Mouse (Mus musculus): Measurements from ENCODE around the gene Prlh. TPM values are rescaled to one million over a fixed set of nuclear protein-coding genes. Genes with fewer than 3 reads are reported as not detected.

The Prlh gene
- polyA plus RNA-seq, 1 experiment from 2014 or later, result not detected

- Histone ChIP-seq H3K4me1 (ENCODE audit: insufficient read depth) (no peaks in the 10 kb centered on the region; the same call in 1 of the 2 replicates), H3K4me2 (peak overlapping the region; percentile 76), H3K9me3 (ENCODE audit: low read depth, low read length) (no peaks in the 10 kb centered on the region), H3K9ac (no peak overlapping the region), H3K36me3 (ENCODE audit: insufficient read depth) (no peaks in the 10 kb centered on the region), H3K4me3 (ENCODE audit: low read depth, low read length) (peak overlapping the region; percentile 31), H3K27ac (ENCODE audit: low read depth) (no peak overlapping the region), H3K27me3 (ENCODE audit: insufficient read depth, low read length) (no peaks in the 10 kb centered on the region)
- WGBS, result 5% methylated on average over 6 of the region's 6 CpGs
- peak; percentile 95 for TF ChIP-seq CTCF (IDR thresholded peaks at IDR 0.05; ENCODE audit: low read depth)
- peak; percentile 95 for DNase-seq
- ATAC-seq (ENCODE audit: insufficient read depth), result peak; percentile 65; the same call in 1 of the 2 replicates
Measured at GRCm38 (mm10) chr1:90928575-90928934, 24.4 kb upstream of the Prlh start.

- Histone ChIP-seq H3K9me3 (ENCODE audit: low read depth, low read length) (no peaks in the 10 kb centered on the region), H3K4me2 (no peak overlapping the region), H3K27ac (ENCODE audit: low read depth) (no peak overlapping the region), H3K4me3 (ENCODE audit: low read depth, low read length) (no peak overlapping the region), H3K36me3 (ENCODE audit: insufficient read depth) (no peaks in the 10 kb centered on the region), H3K9ac (no peak overlapping the region), H3K27me3 (ENCODE audit: insufficient read depth, low read length) (0 out of 2 replicates have a peak, but pooled peaks cover 3% of the 10 kb centered on the region), H3K4me1 (ENCODE audit: insufficient read depth) (no peaks in the 10 kb centered on the region; the same call in 1 of the 2 replicates)
- 50% methylated on average over 5 of the region's 5 CpGs for WGBS
- ATAC-seq (ENCODE audit: insufficient read depth) (no peak), DNase-seq (no peak)
- no peak for TF ChIP-seq CTCF (IDR thresholded peaks at IDR 0.05; ENCODE audit: low read depth)
Measured at GRCm38 (mm10) chr1:90933001-90933400, 19.9 kb upstream of the Prlh start.

GRCm38 (mm10) chr1:90936990-90937389, 15.9 kb upstream of the Prlh start:
- WGBS, result 64% methylated on average over 9 of the region's 9 CpGs
- Histone ChIP-seq H3K4me2 (no peak overlapping the region), H3K27ac (ENCODE audit: low read depth) (no peak overlapping the region), H3K9ac (no peak overlapping the region), H3K9me3 (ENCODE audit: low read depth, low read length) (no peaks in the 10 kb centered on the region), H3K4me3 (ENCODE audit: low read depth, low read length) (no peak overlapping the region), H3K36me3 (ENCODE audit: insufficient read depth) (no peaks in the 10 kb centered on the region), H3K4me1 (ENCODE audit: insufficient read depth) (no peaks in the 10 kb centered on the region), H3K27me3 (ENCODE audit: insufficient read depth, low read length) (0 out of 2 replicates have a peak, but pooled peaks cover 3% of the 10 kb centered on the region)
- ATAC-seq (ENCODE audit: insufficient read depth) (no peak), DNase-seq (no peak)
- no peak for TF ChIP-seq CTCF (IDR thresholded peaks at IDR 0.05; ENCODE audit: low read depth)

GRCm38 (mm10) chr1:90939980-90940379, 12.9 kb upstream of the Prlh start:
- H3K4me2 ChIP-seq, result no peak overlapping the region

GRCm38 (mm10) chr1:90945171-90945570, 7.7 kb upstream of the Prlh start:
- H3K27me3 ChIP-seq (ENCODE audit: insufficient read depth, low read length), result no peaks in the 10 kb centered on the region
- no peaks in the 10 kb centered on the region for H3K36me3 ChIP-seq (ENCODE audit: insufficient read depth)
- no peak overlapping the region for H3K4me2 ChIP-seq
- no peak for DNase-seq
- TF ChIP-seq CTCF (IDR thresholded peaks at IDR 0.05; ENCODE audit: low read depth), result no peak
- H3K9ac ChIP-seq, result no peak overlapping the region
- H3K4me1 ChIP-seq (ENCODE audit: insufficient read depth), result no peaks in the 10 kb centered on the region
- H3K9me3 ChIP-seq (ENCODE audit: low read depth, low read length), result no peaks in the 10 kb centered on the region
- no peak overlapping the region for H3K27ac ChIP-seq (ENCODE audit: low read depth)
- ATAC-seq (ENCODE audit: insufficient read depth), result no peak
- no peak overlapping the region for H3K4me3 ChIP-seq (ENCODE audit: low read depth, low read length)
- WGBS, result 64% methylated on average over 10 of the region's 10 CpGs

More at GRCm38 (mm10) chr1:90939980-90940379, 12.9 kb upstream of the Prlh start:
- Histone ChIP-seq H3K4me3 (ENCODE audit: low read depth, low read length) (no peak overlapping the region), H3K4me1 (ENCODE audit: insufficient read depth) (no peaks in the 10 kb centered on the region), H3K36me3 (ENCODE audit: insufficient read depth) (no peaks in the 10 kb centered on the region), H3K27ac (ENCODE audit: low read depth) (no peak overlapping the region), H3K9me3 (ENCODE audit: low read depth, low read length) (no peaks in the 10 kb centered on the region), H3K27me3 (ENCODE audit: insufficient read depth, low read length) (no peaks in the 10 kb centered on the region), H3K9ac (no peak overlapping the region)
- 69% methylated on average over 4 of the region's 4 CpGs for WGBS
- no peak for TF ChIP-seq CTCF (IDR thresholded peaks at IDR 0.05; ENCODE audit: low read depth)
- DNase-seq, result no peak
- ATAC-seq (ENCODE audit: insufficient read depth), result no peak

GRCm38 (mm10) chr1:90947252-90947651, 5.7 kb upstream of the Prlh start:
- no peak for TF ChIP-seq CTCF (IDR thresholded peaks at IDR 0.05; ENCODE audit: low read depth)
- Histone ChIP-seq H3K36me3 (ENCODE audit: insufficient read depth) (no peaks in the 10 kb centered on the region), H3K27me3 (ENCODE audit: insufficient read depth, low read length) (no peaks in the 10 kb centered on the region), H3K4me3 (ENCODE audit: low read depth, low read length) (no peak overlapping the region), H3K9ac (no peak overlapping the region), H3K4me1 (ENCODE audit: insufficient read depth) (no peaks in the 10 kb centered on the region), H3K4me2 (no peak overlapping the region), H3K27ac (ENCODE audit: low read depth) (no peak overlapping the region), H3K9me3 (ENCODE audit: low read depth, low read length) (no peaks in the 10 kb centered on the region)
- ATAC-seq (ENCODE audit: insufficient read depth) (no peak), DNase-seq (no peak)
- WGBS, result 60% methylated on average over 2 of the region's 2 CpGs

GRCm38 (mm10) chr1:90949309-90949708, 3.6 kb upstream of the Prlh start:
- Histone ChIP-seq H3K27me3 (ENCODE audit: insufficient read depth, low read length) (no peaks in the 10 kb centered on the region), H3K4me2 (no peak overlapping the region), H3K4me1 (ENCODE audit: insufficient read depth) (no peaks in the 10 kb centered on the region), H3K4me3 (ENCODE audit: low read depth, low read length) (no peak overlapping the region), H3K9ac (no peak overlapping the region), H3K27ac (ENCODE audit: low read depth) (no peak overlapping the region), H3K9me3 (ENCODE audit: low read depth, low read length) (no peaks in the 10 kb centered on the region), H3K36me3 (ENCODE audit: insufficient read depth) (no peaks in the 10 kb centered on the region)
- WGBS, result 49% methylated on average over 9 of the region's 9 CpGs
- no peak for ATAC-seq (ENCODE audit: insufficient read depth)
- DNase-seq, result no peak
- no peak for TF ChIP-seq CTCF (IDR thresholded peaks at IDR 0.05; ENCODE audit: low read depth)

- Histone ChIP-seq H3K4me2 (no peak overlapping the region), H3K9ac (no peak overlapping the region), H3K9me3 (ENCODE audit: low read depth, low read length) (no peaks in the 10 kb centered on the region), H3K4me1 (ENCODE audit: insufficient read depth) (no peaks in the 10 kb centered on the region), H3K27ac (ENCODE audit: low read depth) (no peak overlapping the region), H3K36me3 (ENCODE audit: insufficient read depth) (no peaks in the 10 kb centered on the region), H3K4me3 (ENCODE audit: low read depth, low read length) (no peak overlapping the region), H3K27me3 (ENCODE audit: insufficient read depth, low read length) (no peaks in the 10 kb centered on the region)
- ATAC-seq (ENCODE audit: insufficient read depth) (no peak), DNase-seq (no peak)
- no peak for TF ChIP-seq CTCF (IDR thresholded peaks at IDR 0.05; ENCODE audit: low read depth)
- 67% methylated on average over 7 of the region's 7 CpGs for WGBS
Measured at GRCm38 (mm10) chr1:90951670-90952069, 1.2 kb upstream of the Prlh start.

All from lung, embryonic 14.5 days (tissue).